Mouse (Mus musculus): ENCODE data around the gene Filip1.

- TF ChIP-seq CTCF (IDR thresholded peaks at IDR 0.05; ENCODE audit: borderline replicate concordance, extremely low read depth, insufficient read depth, insufficient read length) (no peak), POLR2A (IDR thresholded peaks at IDR 0.05; ENCODE audit: borderline replicate concordance, extremely low read depth, insufficient read depth, insufficient read length, poor library complexity, severe bottlenecking) (no peak)
These were observed 93.3 kb downstream of the Filip1 start for GRCm38 (mm10) chr9:79919303-79919721.

Data from brain, embryonic 14.5 days (tissue).